Mouse (Mus musculus) left cerebral cortex, postnatal 36 days (tissue): ENCODE measurements around the gene Srrm1. TPM values are rescaled to one million over a fixed set of nuclear protein-coding genes. Genes with fewer than 3 reads are reported as not detected.
"Not testable (repeated sequence)": the region's sequence is repeated elsewhere in the genome, so short reads cannot be mapped to it uniquely, and the experiment has no call there.

Source experiments
- DNase-seq, 2 experiments: peaks; one replicate each; pipeline ENCODE4 v3.0.0; 2021 to 2022; ENCODE audit warnings: low spot score in 2 of 2, mixed read lengths in 1 of 2
- intact Hi-C: fragments of 180-260 bp; cut with DNase I; formaldehyde crosslinking; loops from one replicate; pipeline ENCODE4 v1.15.1; 2025
- total RNA-seq, 2 experiments: library from RNA; stranded (reverse); gene quantifications; 2 replicates each; pipeline ENCODE4 v1.2.3; 2021

Gene Srrm1
- total RNA-seq, 2 experiments from 2014 or later, result 101 to 153 TPM

DNA sequence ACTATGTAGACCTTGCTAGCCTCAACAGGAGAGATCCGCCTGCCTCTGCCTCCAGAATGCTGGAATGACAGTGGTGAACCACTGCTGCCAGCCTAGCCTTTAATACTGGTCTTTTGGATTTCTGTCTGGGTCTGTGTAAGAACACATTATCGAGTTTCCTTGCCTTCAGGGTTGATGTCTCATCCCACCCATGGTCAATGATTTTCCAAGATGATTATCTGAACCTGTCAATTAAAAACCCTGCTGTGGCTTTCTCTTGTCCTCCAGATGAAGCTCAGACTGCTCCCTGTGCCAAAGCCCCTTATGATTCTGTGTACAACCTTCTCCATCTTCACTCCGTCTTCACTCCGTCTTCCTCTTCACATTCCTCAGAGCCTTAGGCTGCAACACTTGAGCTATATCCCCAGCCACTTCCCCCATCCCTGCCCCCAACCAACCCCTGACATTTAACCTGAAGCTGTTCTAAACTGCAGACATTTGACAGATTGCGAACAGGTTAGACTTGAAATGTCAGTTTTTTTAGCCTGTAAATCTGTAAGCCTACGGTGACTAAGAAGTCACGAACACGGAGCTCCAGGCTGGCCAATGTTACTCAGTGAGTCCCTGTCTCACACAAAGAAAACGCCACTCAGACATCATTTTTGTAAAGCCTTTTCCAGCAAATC lies 2.9 kb upstream of the Srrm1 start:
- intact Hi-C loops, result loop anchor here (5.0 kb wide), 1 partner anchor 56 kb away; no protein-coding TSS in a partner anchor
- DNase-seq, result no peak

DNA sequence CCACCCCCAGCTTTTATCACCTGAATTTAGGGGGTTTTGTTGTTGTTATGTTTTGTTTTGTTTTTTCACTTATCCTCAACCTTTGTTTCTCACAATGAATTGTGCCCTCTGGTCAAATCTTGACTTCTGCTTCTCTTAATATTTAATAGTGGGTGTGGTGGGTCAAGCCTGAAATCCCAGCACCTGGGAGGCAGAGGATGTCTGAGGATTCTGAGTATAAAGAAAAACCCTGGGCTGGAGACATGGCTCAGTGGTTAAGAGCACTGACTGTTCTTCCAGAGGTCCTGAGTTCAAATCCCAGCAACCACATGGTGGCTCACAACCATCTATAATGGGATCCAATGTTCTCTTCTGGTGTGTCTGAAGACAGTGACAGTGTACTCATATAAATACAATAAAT lies 1.6 kb upstream of the Srrm1 start:
- intact Hi-C loops, result loop anchor here (5.0 kb wide), 1 partner anchor 58 kb away; no protein-coding TSS in a partner anchor
- DNase-seq, result not testable (repeated sequence)

DNA sequence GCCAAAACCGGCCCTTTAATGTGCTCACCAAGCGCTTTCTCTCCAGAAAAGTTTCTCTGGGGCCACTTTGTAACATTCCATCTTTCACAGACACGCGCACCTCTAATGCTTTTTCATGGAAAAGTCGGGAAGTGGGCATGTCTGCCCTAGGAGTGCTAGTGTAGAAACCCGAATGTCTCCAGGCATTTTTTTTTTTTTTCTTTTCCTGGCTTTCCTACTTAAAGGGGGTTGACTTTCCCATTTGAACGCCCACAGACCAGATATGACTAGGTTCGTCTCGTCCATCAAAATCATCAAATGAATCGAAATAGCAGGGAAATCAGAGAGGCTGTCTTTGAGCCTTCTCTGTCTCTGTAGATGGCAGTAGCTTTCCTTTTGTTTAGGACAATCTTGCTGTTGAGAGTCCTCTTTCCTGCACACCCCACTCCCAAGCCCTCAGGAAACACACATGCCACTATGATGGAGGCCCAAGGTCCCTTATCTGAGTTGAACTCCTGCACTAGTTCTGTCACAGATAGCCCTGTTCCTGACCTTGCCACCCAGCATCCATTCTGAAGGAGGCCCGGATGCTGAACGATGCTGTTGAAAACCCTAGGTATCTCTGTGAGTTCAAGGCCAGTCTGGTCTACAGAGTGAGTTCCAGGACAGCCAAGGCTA lies 801 bp upstream of the Srrm1 start:
- intact Hi-C loops, result loop anchor here (2.0 kb wide), 1 partner anchor 503 kb away; no protein-coding TSS in a partner anchor
- peak in 1 of 2 experiments; percentile 6 for DNase-seq

DNA sequence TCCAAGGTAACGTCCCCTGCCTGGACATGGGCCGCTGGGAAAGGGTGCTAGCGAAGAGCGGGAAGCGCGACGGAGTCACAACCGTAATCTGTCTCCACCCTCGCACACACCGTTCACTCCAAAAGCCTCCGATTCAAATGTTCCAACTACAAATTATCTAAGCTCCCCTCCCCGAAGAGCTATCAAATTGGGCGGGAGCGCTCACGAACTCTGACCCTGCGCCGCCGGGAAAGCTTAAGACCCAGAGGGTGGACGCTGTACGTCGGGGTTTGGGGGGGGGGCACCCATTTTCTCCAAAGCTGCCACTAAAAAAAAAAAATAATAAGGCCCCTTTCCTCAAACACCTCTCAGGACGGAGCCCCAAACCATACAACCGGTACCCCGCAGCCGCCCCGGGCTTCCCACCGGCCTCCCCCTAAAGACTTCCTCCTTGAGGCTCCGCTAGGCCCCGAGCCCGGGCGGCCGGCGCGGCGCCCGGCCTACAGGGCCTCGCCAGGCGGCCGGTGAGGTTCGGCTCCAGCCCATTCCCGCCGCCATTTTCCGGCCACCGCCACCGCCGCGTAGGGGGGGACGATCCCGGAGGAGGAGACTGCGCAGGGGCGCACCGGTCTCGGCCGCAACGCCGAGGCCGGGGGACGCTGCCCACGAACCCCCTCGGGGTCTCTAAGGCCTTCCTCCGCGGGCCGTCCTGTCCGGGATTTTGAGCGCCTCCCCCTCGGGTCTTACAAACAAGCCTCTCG lies 625 bp downstream of the Srrm1 start:
- intact Hi-C loops, result loop anchor here (2.0 kb wide), 1 partner anchor 504 kb away; no protein-coding TSS in a partner anchor
- no peak for DNase-seq

DNA sequence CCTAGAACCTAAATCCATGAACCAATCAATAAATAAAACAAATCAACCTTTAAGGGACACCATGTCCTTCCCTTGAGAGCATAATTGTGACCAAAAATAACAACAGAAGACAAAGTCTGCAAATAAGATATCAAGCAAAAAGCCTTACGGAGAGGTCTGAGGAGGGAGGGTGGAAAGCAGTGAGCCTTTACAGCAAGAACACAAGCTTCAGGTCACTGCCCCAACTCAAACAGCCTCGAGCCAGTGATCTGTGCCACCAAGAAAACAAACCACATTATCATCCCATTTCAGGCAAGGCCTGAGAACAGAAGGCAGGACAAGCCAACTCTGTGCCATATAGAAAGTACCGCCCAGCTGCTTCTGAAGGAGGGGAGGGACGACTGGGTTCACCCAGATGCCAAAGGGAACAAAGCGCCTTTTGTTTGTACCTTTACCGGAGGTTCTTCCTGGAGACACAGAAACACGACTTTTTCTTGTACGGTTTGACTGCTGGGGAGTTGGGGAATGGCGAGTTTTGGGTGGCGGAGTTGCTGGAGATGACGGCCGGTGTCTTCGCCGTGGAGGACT lies 15.7 kb downstream of the Srrm1 start:
- intact Hi-C loops, result no loop called here
- no peak for DNase-seq

DNA sequence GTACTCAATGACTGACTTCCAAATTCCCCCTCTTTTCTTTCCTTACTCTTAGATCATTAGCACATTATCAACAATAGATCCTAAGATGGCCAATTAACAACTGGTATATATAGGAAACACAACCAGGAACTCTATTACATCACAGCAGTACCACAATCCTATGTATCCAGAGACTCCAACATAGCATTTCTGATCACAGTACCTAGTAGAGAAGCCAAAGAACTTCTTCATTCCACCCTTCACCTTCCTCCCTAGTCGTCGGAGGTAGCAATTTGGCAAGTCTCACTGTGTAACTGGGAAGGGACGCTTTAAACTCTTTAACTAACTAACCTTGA lies 17.1 kb downstream of the Srrm1 start:
- no peak for DNase-seq
- intact Hi-C loops, result no loop called here

DNA sequence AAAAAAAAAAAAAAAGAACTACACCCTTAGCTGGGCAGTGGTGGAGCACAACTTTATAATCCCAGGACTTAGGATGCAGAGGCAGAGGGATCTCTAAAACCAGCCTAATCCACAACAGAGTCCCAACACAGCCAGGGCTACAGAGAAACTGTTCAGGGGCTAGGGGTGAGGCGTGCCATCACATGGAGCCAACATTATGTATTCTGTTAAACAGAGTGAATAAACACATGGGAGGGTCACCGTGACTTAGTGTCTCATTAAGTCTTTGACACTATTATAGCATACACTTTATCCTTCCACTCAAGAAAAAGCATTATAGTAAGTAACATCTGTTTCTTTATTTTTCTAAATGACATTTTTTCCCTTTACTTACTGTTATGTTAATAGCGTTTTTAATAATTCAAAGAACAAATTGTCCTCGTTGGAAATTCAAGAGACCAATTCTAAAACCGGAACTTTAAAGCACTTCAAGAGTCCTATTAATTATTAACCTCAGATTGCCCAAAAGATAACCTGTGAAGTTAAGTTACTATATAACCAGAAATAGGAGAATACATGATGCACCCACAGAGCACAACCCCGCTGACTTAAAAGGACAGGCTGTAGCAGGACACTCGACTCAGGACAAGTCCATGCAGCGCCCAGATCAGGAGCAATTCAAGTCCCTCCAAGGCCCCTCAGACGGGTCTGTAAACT lies 17.6 kb downstream of the Srrm1 start:
- DNase-seq, result no peak
- intact Hi-C loops, result no loop called here

DNA sequence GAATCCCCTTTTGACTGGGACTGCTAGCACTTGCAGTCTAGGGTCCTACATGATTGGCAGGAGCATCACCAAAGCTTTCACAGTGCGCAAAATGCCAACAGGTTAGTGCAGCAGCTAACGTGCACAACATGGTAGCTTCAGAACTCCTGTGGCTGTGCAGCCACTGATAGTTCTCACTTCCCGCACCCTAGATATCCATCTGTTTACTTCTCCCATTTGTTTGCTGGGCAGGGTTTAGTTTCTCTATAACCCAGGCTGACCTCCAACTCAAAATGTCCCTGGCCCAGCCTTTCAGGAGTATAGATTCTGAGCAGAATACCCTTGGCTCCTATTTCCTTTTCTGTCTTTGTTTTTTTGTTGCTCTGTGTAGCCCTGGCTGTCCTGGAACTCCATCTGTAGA lies 26.7 kb downstream of the Srrm1 start:
- DNase-seq, result no peak
- intact Hi-C loops, result no loop called here

DNA sequence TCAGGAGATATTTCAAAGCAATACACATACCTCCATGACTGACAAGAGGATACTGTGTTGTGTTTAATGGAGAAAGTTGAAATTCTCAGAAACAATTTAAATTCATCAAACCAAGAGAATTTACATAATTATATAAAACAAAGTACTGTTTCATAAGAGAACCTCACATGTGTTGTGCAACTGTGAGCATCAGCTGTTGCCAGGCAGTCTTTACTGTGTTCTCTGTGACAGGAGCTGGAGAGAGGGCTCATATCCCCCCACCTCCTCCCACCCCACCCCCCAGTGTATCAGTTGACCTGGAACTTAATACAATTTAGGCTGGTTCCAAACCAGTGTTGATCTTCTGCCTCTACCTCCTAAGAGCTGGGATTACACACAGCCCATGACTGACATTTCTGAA lies 27.1 kb downstream of the Srrm1 start:
- intact Hi-C loops, result no loop called here
- DNase-seq, result no peak

DNA sequence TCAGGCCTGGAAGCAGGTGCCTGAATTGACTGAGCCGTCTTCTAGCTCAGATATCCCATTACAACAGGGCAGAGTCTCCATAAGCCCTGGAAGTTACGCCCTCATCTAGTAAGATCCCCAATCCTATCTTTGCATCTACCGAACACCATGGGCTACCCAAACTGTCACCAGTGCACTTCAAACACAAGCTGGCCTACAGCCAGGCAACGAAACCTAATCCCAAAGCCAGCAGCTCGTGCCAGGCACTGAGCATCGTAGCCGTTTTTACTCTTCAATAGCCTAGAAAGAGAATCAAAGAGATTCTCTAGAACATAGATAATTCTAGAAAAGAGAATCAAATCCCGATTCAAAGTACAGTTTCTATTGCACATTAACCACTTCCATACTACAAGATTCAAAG lies 30.1 kb downstream of the Srrm1 start:
- intact Hi-C loops, result no loop called here
- no peak for DNase-seq

DNA sequence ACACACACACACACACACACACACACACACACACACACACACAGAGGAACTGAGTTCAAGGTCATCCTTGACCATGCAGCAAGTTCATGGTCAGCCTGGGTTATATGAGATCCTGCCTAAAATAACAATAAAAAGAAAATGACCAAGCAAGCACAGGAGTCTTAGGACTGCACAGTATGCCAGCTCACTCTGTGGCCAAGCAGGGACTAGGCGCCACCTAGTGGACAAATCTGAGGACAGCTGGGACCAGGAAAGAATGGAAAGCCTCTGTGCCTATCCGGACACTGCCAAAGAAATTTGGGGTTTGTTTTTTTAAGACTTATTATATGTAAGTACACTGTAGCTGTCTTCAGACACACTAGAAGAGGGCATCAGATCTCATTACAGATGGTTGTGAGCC lies 35.2 kb downstream of the Srrm1 start:
- peak; percentile 36 to 62 for DNase-seq

DNA sequence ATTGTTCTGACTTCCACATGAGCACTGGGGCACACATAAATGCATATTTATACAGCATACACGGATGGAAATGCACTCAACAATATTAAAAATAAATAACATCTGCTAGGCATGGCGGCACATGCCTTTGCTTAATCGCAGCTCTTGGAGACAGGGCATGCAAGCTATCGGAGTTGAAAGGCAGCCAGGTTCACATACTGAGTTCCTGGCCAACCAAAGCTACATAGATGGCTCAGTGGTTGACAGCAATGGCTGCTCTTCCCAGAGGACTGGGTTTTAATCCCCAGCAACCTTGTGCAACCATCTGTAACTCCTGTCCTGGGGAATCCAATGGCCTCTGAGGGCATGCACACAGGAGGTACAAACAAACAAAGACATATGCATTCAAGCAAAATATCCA lies 35.6 kb downstream of the Srrm1 start:
- intact Hi-C loops, result loop anchor here (5.0 kb wide), 1 partner anchor 370 kb away; no protein-coding TSS in a partner anchor
- DNase-seq, result no peak

More for the DNA sequence above, 35.2 kb downstream of the Srrm1 start:
- intact Hi-C loops, result loop anchor here (2.0 to 5.0 kb wide), 2 partner anchors 99 to 371 kb away; no protein-coding TSS in a partner anchor

DNA sequence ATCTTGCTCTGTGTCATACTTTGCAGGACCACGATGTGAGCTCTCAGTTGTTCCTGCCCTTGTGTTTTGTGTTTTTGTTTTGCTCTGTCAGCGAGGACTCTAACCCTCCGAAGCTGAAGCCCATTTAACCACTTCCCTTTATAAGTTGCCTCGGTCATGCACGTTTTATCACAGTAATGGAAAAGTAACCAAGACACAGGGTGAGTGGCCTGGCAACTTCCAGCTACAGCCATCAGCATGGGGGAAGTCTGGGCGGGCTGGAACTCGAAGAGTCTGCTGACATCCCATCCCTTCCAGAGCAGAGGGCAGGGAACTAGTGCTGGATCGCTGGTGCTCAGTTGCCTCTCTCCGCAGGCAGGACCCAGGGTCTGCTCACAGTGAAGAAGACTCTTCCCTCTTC lies 37.8 kb downstream of the Srrm1 start:
- no peak for DNase-seq
- intact Hi-C loops, result loop anchor here (5.0 kb wide), 1 partner anchor 368 kb away; no protein-coding TSS in a partner anchor

DNA sequence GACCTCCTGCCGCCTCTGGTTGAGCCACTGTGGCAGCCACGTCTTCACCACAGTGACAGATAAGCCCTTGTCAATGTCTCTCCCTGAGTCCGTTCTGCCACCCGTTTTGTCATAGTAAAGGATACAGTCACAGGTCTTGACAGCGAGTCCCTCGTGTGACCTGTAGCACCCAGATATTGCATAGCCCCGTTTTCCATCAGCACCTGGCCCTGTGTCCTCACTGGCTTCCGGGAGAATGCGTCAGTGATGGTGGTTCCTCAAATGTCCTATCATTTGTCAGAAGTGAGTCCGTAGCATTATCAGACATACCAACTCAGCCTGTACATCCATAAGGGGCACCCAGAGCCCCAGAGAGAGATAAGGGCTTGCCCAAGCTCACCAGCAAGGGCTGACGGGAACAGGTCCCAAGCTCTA lies 38.7 kb downstream of the Srrm1 start:
- DNase-seq, result no peak
- intact Hi-C loops, result loop anchor here (5.0 kb wide), 1 partner anchor 42 kb away; the partner anchor contains the start of gene Clic4

DNA sequence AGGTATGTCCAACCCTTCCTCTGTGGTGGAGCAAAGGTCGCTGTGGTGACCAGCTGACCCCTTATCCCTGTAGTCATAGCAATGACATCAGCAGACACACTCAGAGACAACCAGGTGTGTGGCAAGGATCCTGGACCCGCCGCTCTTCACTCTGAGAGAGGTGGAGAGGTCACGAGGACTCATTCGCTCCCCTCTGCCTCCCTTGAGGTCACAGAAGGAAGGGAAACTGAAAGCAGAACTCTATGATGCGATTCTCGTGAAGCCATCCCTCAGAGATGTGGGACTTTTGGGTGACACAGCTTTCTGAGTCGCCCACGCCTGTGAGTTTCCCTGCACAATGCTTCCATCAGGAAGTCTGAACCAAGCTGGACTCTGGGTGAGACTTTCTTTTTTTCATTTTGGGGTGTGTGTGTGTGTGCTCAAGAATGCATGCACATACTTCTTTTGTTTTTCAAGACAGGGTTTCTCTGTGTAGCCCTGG lies 39.3 kb downstream of the Srrm1 start:
- DNase-seq, result no peak
- intact Hi-C loops, result loop anchor here (5.0 kb wide), 1 partner anchor 42 kb away; the partner anchor contains the start of gene Clic4

DNA sequence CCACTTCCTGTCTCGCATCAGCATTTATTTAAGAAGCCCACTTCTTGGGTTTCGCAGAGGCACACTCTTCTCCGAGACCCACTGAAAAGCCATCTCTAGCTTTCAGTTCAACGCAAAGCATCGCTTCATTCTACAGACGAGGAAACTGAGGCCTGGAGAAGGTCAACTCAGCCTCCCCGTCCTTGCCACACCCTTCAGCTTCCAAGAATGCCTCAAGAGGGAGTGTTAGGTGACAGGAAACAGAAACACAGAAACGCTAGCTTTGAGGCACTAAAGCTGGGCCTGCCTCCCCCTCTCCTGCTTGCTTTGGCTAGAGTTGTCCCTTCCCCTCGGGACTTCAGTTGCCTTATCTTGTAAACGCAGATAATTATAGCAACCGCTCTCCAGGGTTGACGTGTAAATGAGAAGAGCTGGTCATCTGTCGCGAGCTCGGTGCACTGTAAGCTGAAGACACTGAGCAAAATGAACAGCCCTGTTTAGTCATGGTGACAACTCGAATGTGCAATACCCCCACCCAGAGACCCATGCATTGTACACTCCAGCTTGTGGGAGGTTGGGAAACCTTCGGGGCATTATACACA lies 39.9 kb downstream of the Srrm1 start:
- intact Hi-C loops, result loop anchor here (5.0 kb wide), 1 partner anchor 41 kb away; the partner anchor contains the start of gene Clic4

DNA sequence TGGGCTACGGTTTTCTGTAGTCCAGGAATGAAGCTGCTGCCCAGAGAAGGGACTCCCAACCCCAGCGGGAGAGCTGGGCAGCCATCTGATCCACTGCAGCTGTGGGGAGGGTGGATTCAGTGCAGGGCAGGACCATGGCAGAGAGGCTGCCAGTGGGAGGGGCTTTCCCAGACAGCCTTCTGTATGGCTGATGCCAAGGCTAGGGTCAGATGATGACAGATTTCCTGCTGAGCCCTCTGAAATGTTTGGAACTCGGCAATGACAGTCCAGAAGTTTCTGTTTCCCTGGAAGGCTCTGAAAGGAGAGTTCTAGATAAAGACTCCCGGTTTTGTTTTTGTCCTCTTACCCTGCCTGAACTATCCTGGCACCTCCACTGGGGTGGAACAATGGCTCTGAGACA lies 40.4 kb downstream of the Srrm1 start:
- intact Hi-C loops, result loop anchor here (5.0 kb wide), 1 partner anchor 40 kb away; the partner anchor contains the start of gene Clic4
- no peak for DNase-seq

More for the DNA sequence above, 39.9 kb downstream of the Srrm1 start:
- no peak for DNase-seq

DNA sequence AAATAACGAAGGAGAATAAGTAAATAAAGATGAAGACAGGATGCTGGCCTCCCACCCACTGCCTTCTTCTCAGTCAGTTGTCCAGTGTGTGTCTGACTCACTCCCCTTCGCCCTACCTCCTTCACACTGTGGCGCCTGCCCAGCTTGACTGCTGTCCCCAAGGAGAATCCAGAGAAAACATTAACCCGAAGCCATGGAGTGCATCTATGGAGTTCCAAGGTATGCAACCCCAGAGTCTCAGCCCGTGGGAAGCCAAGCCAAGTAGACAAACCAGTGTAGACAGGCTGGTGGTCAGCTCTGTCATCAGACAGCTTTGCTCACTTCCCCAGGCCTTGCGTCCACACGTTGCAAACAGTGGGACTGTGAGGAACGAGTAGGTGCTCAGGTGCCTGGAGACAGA lies 42.8 kb downstream of the Srrm1 start:
- DNase-seq, result no peak
- intact Hi-C loops, result loop anchor here (5.0 kb wide), 1 partner anchor 38 kb away; the partner anchor contains the start of gene Clic4

DNA sequence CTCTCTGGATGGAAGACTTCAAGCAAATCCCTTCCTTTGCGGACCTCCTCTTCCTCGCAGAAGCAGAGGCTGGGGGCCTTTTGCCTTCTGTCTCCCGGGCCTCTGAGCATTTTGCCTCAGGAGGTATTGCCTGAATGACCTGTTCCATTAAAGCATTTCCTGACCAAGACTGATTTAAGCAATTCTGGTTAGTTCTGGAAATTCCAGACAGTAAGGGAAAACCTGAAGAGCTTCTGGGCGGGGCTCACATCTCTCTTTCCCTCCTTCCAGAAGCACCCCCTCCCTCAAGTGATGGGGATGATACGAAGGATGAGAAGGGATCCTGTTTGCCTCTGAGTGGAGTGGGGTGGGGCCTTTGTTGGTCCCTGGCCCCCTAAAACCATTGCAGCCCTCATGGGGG lies 43.4 kb downstream of the Srrm1 start:
- DNase-seq, result no peak
- intact Hi-C loops, result loop anchor here (5.0 kb wide), 1 partner anchor 37 kb away; the partner anchor contains the start of gene Clic4
